Mouse (Mus musculus) neural tube, embryonic 15.5 days (tissue): Measurements from ENCODE around the gene Scube2. TPM values are rescaled to one million over a fixed set of nuclear protein-coding genes. Genes with fewer than 3 reads are reported as not detected.

Experiments
- ATAC-seq: fragments of 200-750 bp; cut with Nextera tagmentation; 2 replicates; pipeline ENCODE4 v1.8.0; 2017; ENCODE audit warnings: mild to moderate bottlenecking, moderate TSS enrichment, moderate library complexity; ENCODE audit not compliant: low FRiP score
- H3K27ac ChIP-seq: fragments of 300-500 bp; sonication (generic); replicated peaks from 2 replicates; pipeline ENCODE4 v1.5.1; 2015; ENCODE audit warnings: mild to moderate bottlenecking, inconsistent platforms
- H3K27me3 ChIP-seq: fragments of 300-500 bp; sonication (generic); replicated peaks from 2 replicates; pipeline ENCODE4 v1.6.1; 2015; ENCODE audit warnings: inconsistent platforms
- H3K36me3 ChIP-seq: fragments of 300-500 bp; sonication (generic); 2 replicates; pipeline ENCODE4 v1.6.1; 2015; ENCODE audit warnings: inconsistent platforms
- H3K4me1 ChIP-seq: fragments of 300-500 bp; sonication (generic); 2 replicates; pipeline ENCODE4 v1.6.1; 2015; ENCODE audit warnings: inconsistent platforms
- H3K4me2 ChIP-seq: fragments of 300-500 bp; sonication (generic); 2 replicates; pipeline ENCODE4 v1.6.1; 2015; ENCODE audit warnings: inconsistent platforms, mild to moderate bottlenecking, moderate library complexity
- H3K4me3 ChIP-seq: fragments of 300-500 bp; sonication (generic); replicated peaks from 2 replicates; pipeline ENCODE4 v1.5.1; 2015; ENCODE audit warnings: mild to moderate bottlenecking, inconsistent platforms
- H3K9ac ChIP-seq: fragments of 300-500 bp; sonication (generic); replicated peaks from 2 replicates; pipeline ENCODE4 v1.6.1; 2015; ENCODE audit warnings: mild to moderate bottlenecking, inconsistent platforms
- H3K9me3 ChIP-seq: fragments of 300-500 bp; sonication (generic); replicated peaks from 2 replicates; pipeline ENCODE4 v1.6.1; 2016; ENCODE audit warnings: inconsistent platforms
- WGBS: fragments of 180-500 bp; shearing (Covaris S2); methylation state at CpG from one replicate; pipeline ENCODE4 v1.1.7; 2015; ENCODE audit warnings: mixed read lengths; 5-methylcytosine and 5-hydroxymethylcytosine counted together
- polyA plus RNA-seq: library from polyadenylated mRNA; unstranded; fragments of >200 nt; fragmentation: Nextera tagmentation; extraction: Ambion mirVana; gene quantifications from 2 replicates; pipeline ENCODE4 v1.2.1, GENCODE M21; 2015

Gene Scube2
- polyA plus RNA-seq, result 3.2 and 3.5 TPM in 2 replicates

GRCm38 (mm10) chr7:109865370-109866229 lies at the start of gene Scube2:
Scube2 (minus strand) TSS chr7:109865679.
- H3K27me3 ChIP-seq, result no peaks in the 10 kb centered on the region; the same call in none of the 2 replicates
- peak within 1 kb of the TSS; percentile 93 for H3K4me2 ChIP-seq
- H3K4me3 ChIP-seq, result peak within 1 kb of the TSS; percentile 57
- H3K36me3 ChIP-seq, result no peaks in the 10 kb centered on the region
- ATAC-seq, result peak; percentile 83
- no peak within 1 kb of the TSS for H3K27ac ChIP-seq
- no peaks in the 10 kb centered on the region for H3K9me3 ChIP-seq
- peak within 1 kb of the TSS; percentile 68 for H3K9ac ChIP-seq
- under 1% methylated on average over 45 of the region's 69 CpGs for WGBS
- H3K4me1 ChIP-seq, result peaks cover 27% of the 10 kb centered on the region

- H3K27me3 ChIP-seq, result no peaks in the 10 kb centered on the region
- H3K9me3 ChIP-seq, result no peaks in the 10 kb centered on the region
- WGBS, result 92% methylated on average over 2 of the region's 2 CpGs
- no peak overlapping the region for H3K27ac ChIP-seq
- no peak overlapping the region for H3K4me3 ChIP-seq
- H3K36me3 ChIP-seq, result peaks cover 84% of the 10 kb centered on the region
- no peaks in the 10 kb centered on the region for H3K4me1 ChIP-seq
- H3K4me2 ChIP-seq, result no peak overlapping the region
- no peak overlapping the region for H3K9ac ChIP-seq
- no peak for ATAC-seq
These were observed 40.7 kb upstream of the Scube2 start for GRCm38 (mm10) chr7:109906165-109906564.

- 93% methylated on average over 9 of the region's 9 CpGs for WGBS
These were observed 35.4 kb upstream of the Scube2 start for GRCm38 (mm10) chr7:109900921-109901320.

GRCm38 (mm10) chr7:109898911-109899310 lies 33.4 kb upstream of the Scube2 start:
- no peak overlapping the region for H3K4me3 ChIP-seq
- no peak overlapping the region for H3K9ac ChIP-seq
- no peaks in the 10 kb centered on the region for H3K9me3 ChIP-seq
- H3K36me3 ChIP-seq, result peaks cover 100% of the 10 kb centered on the region
- H3K27ac ChIP-seq, result no peak overlapping the region
- H3K4me2 ChIP-seq, result no peak overlapping the region
- no peak for ATAC-seq
- H3K27me3 ChIP-seq, result no peaks in the 10 kb centered on the region
- H3K4me1 ChIP-seq, result no peaks in the 10 kb centered on the region

More at GRCm38 (mm10) chr7:109900921-109901320, 35.4 kb upstream of the Scube2 start:
- Histone ChIP-seq H3K27ac (no peak overlapping the region), H3K4me1 (no peaks in the 10 kb centered on the region), H3K36me3 (peaks cover 98% of the 10 kb centered on the region), H3K4me2 (no peak overlapping the region), H3K9ac (no peak overlapping the region), H3K4me3 (no peak overlapping the region), H3K27me3 (no peaks in the 10 kb centered on the region), H3K9me3 (no peaks in the 10 kb centered on the region)
- no peak for ATAC-seq

- Histone ChIP-seq H3K9ac (no peak overlapping the region), H3K4me3 (no peak overlapping the region), H3K36me3 (peaks cover 69% of the 10 kb centered on the region), H3K27ac (no peak overlapping the region), H3K27me3 (no peaks in the 10 kb centered on the region), H3K4me1 (no peaks in the 10 kb centered on the region), H3K9me3 (no peaks in the 10 kb centered on the region), H3K4me2 (no peak overlapping the region)
- peak; percentile 41; the same call in 1 of the 2 replicates for ATAC-seq
- 49% methylated on average over 3 of the region's 3 CpGs for WGBS
These were observed 27.1 kb upstream of the Scube2 start for GRCm38 (mm10) chr7:109892530-109892929.

DNA sequence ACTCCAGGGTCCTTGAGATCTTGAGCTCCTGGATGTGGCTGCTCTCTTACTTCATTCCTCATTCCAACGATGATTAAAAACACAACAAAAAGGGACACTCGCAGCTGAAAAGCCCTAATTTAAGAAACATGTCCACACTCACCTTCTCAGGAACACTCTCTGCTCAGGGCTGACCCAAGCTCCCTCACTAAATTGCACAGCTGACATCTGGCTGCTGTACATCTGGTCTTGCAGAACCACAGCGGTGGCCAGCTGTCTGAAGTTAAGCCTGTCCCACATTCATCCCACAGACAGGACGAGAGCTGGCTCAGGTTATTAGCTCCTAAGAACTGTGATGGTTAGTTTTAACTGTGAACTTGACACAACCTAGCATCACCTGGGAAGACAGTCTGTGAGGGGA lies 26.3 kb upstream of the Scube2 start:
- no peak for ATAC-seq
- Histone ChIP-seq H3K9ac (no peak overlapping the region), H3K36me3 (peaks cover 65% of the 10 kb centered on the region), H3K4me2 (no peak overlapping the region), H3K9me3 (no peaks in the 10 kb centered on the region), H3K27me3 (no peaks in the 10 kb centered on the region), H3K4me3 (no peak overlapping the region), H3K27ac (no peak overlapping the region), H3K4me1 (no peaks in the 10 kb centered on the region)
- 88% methylated on average over 4 of the region's 4 CpGs for WGBS

- peaks cover 52% of the 10 kb centered on the region for H3K36me3 ChIP-seq
- 95% methylated on average over 2 of the region's 2 CpGs for WGBS
These were observed 24.8 kb upstream of the Scube2 start for GRCm38 (mm10) chr7:109890256-109890655.

GRCm38 (mm10) chr7:109889300-109889699 lies 23.8 kb upstream of the Scube2 start:
- Histone ChIP-seq H3K27me3 (no peaks in the 10 kb centered on the region), H3K9ac (no peak overlapping the region), H3K4me1 (no peaks in the 10 kb centered on the region), H3K9me3 (no peaks in the 10 kb centered on the region), H3K4me2 (no peak overlapping the region), H3K27ac (no peak overlapping the region), H3K36me3 (peaks cover 42% of the 10 kb centered on the region), H3K4me3 (no peak overlapping the region)
- WGBS, result 75% methylated on average over 5 of the region's 5 CpGs
- no peak for ATAC-seq

More at GRCm38 (mm10) chr7:109890256-109890655, 24.8 kb upstream of the Scube2 start:
- H3K9me3 ChIP-seq, result no peaks in the 10 kb centered on the region
- H3K27ac ChIP-seq, result no peak overlapping the region
- H3K9ac ChIP-seq, result no peak overlapping the region
- no peaks in the 10 kb centered on the region for H3K27me3 ChIP-seq
- no peaks in the 10 kb centered on the region for H3K4me1 ChIP-seq
- no peak overlapping the region for H3K4me2 ChIP-seq
- ATAC-seq, result no peak
- H3K4me3 ChIP-seq, result no peak overlapping the region

DNA sequence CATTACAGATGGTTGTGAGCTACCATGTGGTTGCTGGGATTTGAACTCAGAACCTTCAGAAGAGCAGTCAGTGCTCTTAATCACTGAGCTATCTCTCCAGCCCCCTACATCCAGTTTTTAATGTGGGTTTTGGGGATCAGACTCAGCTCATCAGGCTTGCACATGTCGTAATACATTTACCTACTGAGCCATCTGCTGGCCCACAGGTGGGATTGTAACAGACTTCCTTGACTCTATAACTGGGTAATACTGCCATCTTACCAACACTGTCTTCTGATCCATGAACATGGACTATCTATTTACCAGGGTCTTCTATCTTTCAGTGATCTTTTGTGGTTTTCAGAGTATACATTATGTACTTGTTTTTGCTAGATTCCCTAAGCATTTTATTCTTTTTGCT lies 20.8 kb upstream of the Scube2 start:
- WGBS, result 77% methylated on average over 1 of the region's 1 CpGs
- no peaks in the 10 kb centered on the region for H3K9me3 ChIP-seq
- H3K27ac ChIP-seq, result no peak overlapping the region
- ATAC-seq, result no peak
- H3K4me2 ChIP-seq, result no peak overlapping the region
- H3K9ac ChIP-seq, result no peak overlapping the region
- no peak overlapping the region for H3K4me3 ChIP-seq
- no peaks in the 10 kb centered on the region for H3K27me3 ChIP-seq
- no peaks in the 10 kb centered on the region for H3K4me1 ChIP-seq
- H3K36me3 ChIP-seq, result peaks cover 25% of the 10 kb centered on the region

- H3K4me2 ChIP-seq, result no peak overlapping the region
- H3K9ac ChIP-seq, result no peak overlapping the region
- H3K27ac ChIP-seq, result no peak overlapping the region
- H3K9me3 ChIP-seq, result no peaks in the 10 kb centered on the region
- H3K36me3 ChIP-seq, result peaks cover 5% of the 10 kb centered on the region
- H3K4me1 ChIP-seq, result no peaks in the 10 kb centered on the region
- no peaks in the 10 kb centered on the region for H3K27me3 ChIP-seq
- 95% methylated on average over 2 of the region's 2 CpGs for WGBS
- H3K4me3 ChIP-seq, result no peak overlapping the region
- ATAC-seq, result no peak
These were observed 17.1 kb upstream of the Scube2 start for GRCm38 (mm10) chr7:109882574-109882973.

- ATAC-seq, result no peak
- H3K9ac ChIP-seq, result no peak overlapping the region
- no peak overlapping the region for H3K4me3 ChIP-seq
- no peaks in the 10 kb centered on the region for H3K4me1 ChIP-seq
- H3K27ac ChIP-seq, result no peak overlapping the region
- H3K36me3 ChIP-seq, result peaks cover under 1% of the 10 kb centered on the region
- H3K4me2 ChIP-seq, result no peak overlapping the region
- no peaks in the 10 kb centered on the region for H3K9me3 ChIP-seq
- H3K27me3 ChIP-seq, result no peaks in the 10 kb centered on the region
- 55% methylated on average over 2 of the region's 2 CpGs for WGBS
These were observed 16.2 kb upstream of the Scube2 start for GRCm38 (mm10) chr7:109881561-109882099.

- H3K9me3 ChIP-seq, result no peaks in the 10 kb centered on the region
- H3K27ac ChIP-seq, result no peak overlapping the region
- H3K9ac ChIP-seq, result no peak overlapping the region
- WGBS, result 70% methylated on average over 12 of the region's 12 CpGs
- no peak for ATAC-seq
- H3K4me3 ChIP-seq, result no peak overlapping the region
- no peaks in the 10 kb centered on the region for H3K4me1 ChIP-seq
- H3K4me2 ChIP-seq, result no peak overlapping the region
- H3K36me3 ChIP-seq, result no peaks in the 10 kb centered on the region
- H3K27me3 ChIP-seq, result no peaks in the 10 kb centered on the region
These were observed 13.7 kb upstream of the Scube2 start for GRCm38 (mm10) chr7:109879158-109879557.
